Mouse (Mus musculus): ENCODE data around the gene Tiam2. TPM values are rescaled to one million over a fixed set of nuclear protein-coding genes. Genes with fewer than 3 reads are reported as not detected.

Gene Tiam2
- polyA plus RNA-seq, 1 experiment = 0.58 TPM

DNA sequence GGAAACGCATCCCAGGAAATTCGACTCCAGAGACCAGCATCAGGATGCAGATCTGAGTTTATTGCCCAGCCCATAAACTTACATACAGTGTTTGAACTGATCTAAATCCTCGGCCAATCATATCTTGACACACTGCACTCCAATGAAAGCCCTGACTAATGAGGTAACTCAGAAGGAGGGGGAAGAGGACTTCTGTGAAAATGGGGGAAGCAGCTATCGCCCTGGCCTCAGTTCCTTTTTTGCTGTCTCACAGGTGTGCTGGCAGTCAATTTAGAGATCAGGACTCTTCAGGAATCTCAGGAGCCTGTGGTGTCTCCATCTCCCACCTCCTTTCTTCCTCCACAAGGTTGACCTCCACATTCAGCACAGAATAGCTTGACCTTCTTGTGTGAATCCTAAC is 61.4 kb downstream of the Tiam2 start:
- no peak for DNase-seq (ENCODE audit: low read depth in 1 of 2, low spot score in 2 of 2)
- no peaks in the 10 kb centered on the region for H3K36me3 ChIP-seq (ENCODE audit: control insufficient read depth, insufficient read depth, low read length)
- no peak overlapping the region for H3K4me3 ChIP-seq (ENCODE audit: extremely low read depth, insufficient read depth, insufficient read length)
- H3K4me1 ChIP-seq (ENCODE audit: control insufficient read depth, insufficient read depth, insufficient read length) = no peaks in the 10 kb centered on the region
- no peak overlapping the region for H3K27ac ChIP-seq (ENCODE audit: insufficient read depth, low read length)
- H3K27me3 ChIP-seq (ENCODE audit: control insufficient read depth, insufficient read depth, low read length) = no peaks in the 10 kb centered on the region
- no peak for TF ChIP-seq POLR2A (IDR thresholded peaks at IDR 0.05; ENCODE audit: low read depth, low read length)
- TF ChIP-seq CTCF (IDR thresholded peaks at IDR 0.05; ENCODE audit: extremely low read depth, insufficient read depth, insufficient read length, insufficient replicate concordance) = no peak
- 39% methylated on average over 4 of the region's 4 CpGs for WGBS

DNA sequence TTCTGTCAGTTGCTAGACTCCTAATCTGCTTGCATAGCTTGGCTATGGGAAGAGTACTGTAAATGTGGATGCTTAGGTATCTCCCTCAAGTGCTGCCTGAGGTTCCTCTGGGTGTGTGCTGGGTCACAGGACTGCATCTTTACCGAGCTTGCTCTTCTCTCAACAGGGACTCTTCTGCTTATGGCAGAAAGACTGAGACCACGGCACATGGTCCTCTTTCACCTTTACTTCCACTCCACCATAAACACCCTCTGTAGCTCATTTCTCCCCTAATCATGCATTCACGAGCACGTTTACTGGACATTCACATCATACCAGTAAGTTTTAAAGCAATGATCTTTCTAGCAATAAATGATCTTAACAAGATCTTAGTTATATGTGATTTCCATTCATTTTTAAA is 63.4 kb downstream of the Tiam2 start:
- Histone ChIP-seq H3K36me3 (ENCODE audit: control insufficient read depth, insufficient read depth, low read length) (no peaks in the 10 kb centered on the region), H3K27ac (ENCODE audit: insufficient read depth, low read length) (no peak overlapping the region), H3K4me3 (ENCODE audit: extremely low read depth, insufficient read depth, insufficient read length) (no peak overlapping the region), H3K4me1 (ENCODE audit: control insufficient read depth, insufficient read depth, insufficient read length) (no peaks in the 10 kb centered on the region), H3K27me3 (ENCODE audit: control insufficient read depth, insufficient read depth, low read length) (no peaks in the 10 kb centered on the region)
- DNase-seq (ENCODE audit: low read depth in 1 of 2, low spot score in 2 of 2) = no peak
- 80% methylated on average over 4 of the region's 4 CpGs for WGBS
- TF ChIP-seq POLR2A (IDR thresholded peaks at IDR 0.05; ENCODE audit: low read depth, low read length) (no peak), CTCF (IDR thresholded peaks at IDR 0.05; ENCODE audit: extremely low read depth, insufficient read depth, insufficient read length, insufficient replicate concordance) (no peak)

DNA sequence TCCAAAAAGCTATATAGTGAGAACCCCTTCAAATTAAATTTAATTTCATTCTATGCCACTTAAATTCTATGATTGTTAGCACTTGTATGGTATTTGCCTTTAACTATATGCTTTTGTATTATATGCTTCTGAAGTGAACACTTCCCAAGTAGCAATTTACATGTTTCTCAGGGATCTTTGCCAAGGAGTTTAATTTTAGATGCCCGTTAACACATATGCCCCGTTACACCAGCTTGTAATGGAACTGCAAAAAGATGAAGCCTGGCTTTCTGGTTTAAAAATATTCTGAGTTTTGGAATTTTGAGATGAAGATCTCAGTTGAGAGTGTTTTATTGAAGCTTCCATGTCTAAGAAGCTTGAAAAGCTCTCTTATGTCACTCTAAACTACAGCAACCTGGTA is 67.6 kb downstream of the Tiam2 start:
- Histone ChIP-seq H3K36me3 (ENCODE audit: control insufficient read depth, insufficient read depth, low read length) (no peaks in the 10 kb centered on the region), H3K27me3 (ENCODE audit: control insufficient read depth, insufficient read depth, low read length) (no peaks in the 10 kb centered on the region), H3K4me3 (ENCODE audit: extremely low read depth, insufficient read depth, insufficient read length) (no peak overlapping the region), H3K27ac (ENCODE audit: insufficient read depth, low read length) (no peak overlapping the region), H3K4me1 (ENCODE audit: control insufficient read depth, insufficient read depth, insufficient read length) (no peaks in the 10 kb centered on the region)
- WGBS = 96% methylated on average over 2 of the region's 2 CpGs
- TF ChIP-seq POLR2A (IDR thresholded peaks at IDR 0.05; ENCODE audit: low read depth, low read length) (no peak), CTCF (IDR thresholded peaks at IDR 0.05; ENCODE audit: extremely low read depth, insufficient read depth, insufficient read length, insufficient replicate concordance) (no peak)
- DNase-seq (ENCODE audit: low read depth in 1 of 2, low spot score in 2 of 2) = no peak

DNA sequence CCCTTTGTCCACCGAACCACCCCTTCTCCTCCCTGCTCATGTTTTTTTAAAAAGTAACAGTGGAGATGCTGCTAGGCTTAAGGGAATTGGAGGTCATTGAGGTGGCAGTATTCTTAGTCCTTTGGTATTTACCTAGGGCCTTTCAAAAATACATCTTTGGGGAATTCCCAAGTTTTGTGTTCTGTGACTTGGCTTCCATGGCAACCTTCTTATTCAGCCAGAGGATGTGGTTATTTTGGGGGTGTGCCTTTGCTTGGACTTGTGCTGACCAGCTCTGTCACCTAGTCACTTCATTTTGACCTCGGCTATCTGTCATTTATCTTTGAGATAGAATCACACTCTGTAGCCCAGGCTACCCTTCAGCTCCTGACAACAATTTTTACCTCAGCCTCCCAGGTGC is 68.6 kb downstream of the Tiam2 start:
- Histone ChIP-seq H3K4me1 (ENCODE audit: control insufficient read depth, insufficient read depth, insufficient read length) (no peaks in the 10 kb centered on the region), H3K27me3 (ENCODE audit: control insufficient read depth, insufficient read depth, low read length) (no peaks in the 10 kb centered on the region), H3K4me3 (ENCODE audit: extremely low read depth, insufficient read depth, insufficient read length) (no peak overlapping the region), H3K36me3 (ENCODE audit: control insufficient read depth, insufficient read depth, low read length) (no peaks in the 10 kb centered on the region), H3K27ac (ENCODE audit: insufficient read depth, low read length) (no peak overlapping the region)
- TF ChIP-seq POLR2A (IDR thresholded peaks at IDR 0.05; ENCODE audit: low read depth, low read length) (no peak), CTCF (IDR thresholded peaks at IDR 0.05; ENCODE audit: extremely low read depth, insufficient read depth, insufficient read length, insufficient replicate concordance) (no peak)
- DNase-seq (ENCODE audit: low read depth in 1 of 2, low spot score in 2 of 2) = no peak
- WGBS = 88% methylated on average over 2 of the region's 2 CpGs

DNA sequence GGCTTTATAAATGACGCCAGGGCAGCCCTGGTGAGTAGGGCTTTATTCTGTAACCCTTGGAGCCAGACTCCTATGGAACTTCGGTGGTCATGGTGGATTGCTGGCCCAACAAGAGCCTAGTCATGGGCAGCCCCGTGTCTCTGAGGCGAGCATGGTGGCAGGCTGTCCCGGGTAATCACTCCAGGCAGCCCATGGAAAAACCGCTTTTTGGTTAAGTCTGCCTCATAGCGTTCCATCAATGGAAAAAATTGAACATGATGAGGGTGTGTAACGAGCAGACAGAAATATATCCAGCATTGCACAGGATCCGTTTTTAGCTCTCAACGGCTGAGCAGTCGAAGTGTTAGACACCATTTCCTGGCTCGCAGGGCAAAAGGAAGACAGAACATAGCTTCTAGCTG is 70.5 kb downstream of the Tiam2 start:
- no peaks in the 10 kb centered on the region for H3K4me1 ChIP-seq (ENCODE audit: control insufficient read depth, insufficient read depth, insufficient read length)
- DNase-seq (ENCODE audit: low read depth in 1 of 2, low spot score in 2 of 2) = no peak
- no peak overlapping the region for H3K27ac ChIP-seq (ENCODE audit: insufficient read depth, low read length)
- H3K4me3 ChIP-seq (ENCODE audit: extremely low read depth, insufficient read depth, insufficient read length) = no peak overlapping the region
- H3K27me3 ChIP-seq (ENCODE audit: control insufficient read depth, insufficient read depth, low read length) = no peaks in the 10 kb centered on the region
- TF ChIP-seq CTCF (IDR thresholded peaks at IDR 0.05; ENCODE audit: extremely low read depth, insufficient read depth, insufficient read length, insufficient replicate concordance) = no peak
- no peak for TF ChIP-seq POLR2A (IDR thresholded peaks at IDR 0.05; ENCODE audit: low read depth, low read length)
- H3K36me3 ChIP-seq (ENCODE audit: control insufficient read depth, insufficient read depth, low read length) = no peaks in the 10 kb centered on the region
- 27% methylated on average over 12 of the region's 12 CpGs for WGBS

DNA sequence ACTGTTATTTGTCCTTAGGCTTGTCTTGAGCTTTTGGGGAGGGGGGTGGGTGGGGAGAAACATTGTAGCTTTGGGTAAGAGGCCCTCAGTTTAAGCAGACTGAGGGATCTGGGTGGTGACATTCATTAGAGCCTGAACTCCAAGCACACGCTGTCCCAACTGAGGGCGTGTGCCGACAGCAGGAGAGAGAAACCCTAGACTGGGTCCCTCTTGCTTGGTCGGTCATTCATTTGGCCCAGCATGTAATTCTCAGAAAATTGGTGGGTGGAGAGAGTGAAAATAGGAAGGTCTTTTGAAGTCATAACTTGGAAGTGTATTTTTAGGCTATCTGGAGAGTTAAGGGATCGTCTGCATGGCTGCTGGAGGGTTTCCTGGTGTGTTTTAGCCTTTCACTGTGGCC is 71.5 kb downstream of the Tiam2 start:
- Histone ChIP-seq H3K27ac (ENCODE audit: insufficient read depth, low read length) (no peak overlapping the region), H3K27me3 (ENCODE audit: control insufficient read depth, insufficient read depth, low read length) (no peaks in the 10 kb centered on the region), H3K36me3 (ENCODE audit: control insufficient read depth, insufficient read depth, low read length) (no peaks in the 10 kb centered on the region), H3K4me3 (ENCODE audit: extremely low read depth, insufficient read depth, insufficient read length) (no peak overlapping the region), H3K4me1 (ENCODE audit: control insufficient read depth, insufficient read depth, insufficient read length) (no peaks in the 10 kb centered on the region)
- WGBS = 54% methylated on average over 5 of the region's 5 CpGs
- DNase-seq (ENCODE audit: low read depth in 1 of 2, low spot score in 2 of 2) = no peak
- TF ChIP-seq POLR2A (IDR thresholded peaks at IDR 0.05; ENCODE audit: low read depth, low read length) (no peak), CTCF (IDR thresholded peaks at IDR 0.05; ENCODE audit: extremely low read depth, insufficient read depth, insufficient read length, insufficient replicate concordance) (no peak)

DNA sequence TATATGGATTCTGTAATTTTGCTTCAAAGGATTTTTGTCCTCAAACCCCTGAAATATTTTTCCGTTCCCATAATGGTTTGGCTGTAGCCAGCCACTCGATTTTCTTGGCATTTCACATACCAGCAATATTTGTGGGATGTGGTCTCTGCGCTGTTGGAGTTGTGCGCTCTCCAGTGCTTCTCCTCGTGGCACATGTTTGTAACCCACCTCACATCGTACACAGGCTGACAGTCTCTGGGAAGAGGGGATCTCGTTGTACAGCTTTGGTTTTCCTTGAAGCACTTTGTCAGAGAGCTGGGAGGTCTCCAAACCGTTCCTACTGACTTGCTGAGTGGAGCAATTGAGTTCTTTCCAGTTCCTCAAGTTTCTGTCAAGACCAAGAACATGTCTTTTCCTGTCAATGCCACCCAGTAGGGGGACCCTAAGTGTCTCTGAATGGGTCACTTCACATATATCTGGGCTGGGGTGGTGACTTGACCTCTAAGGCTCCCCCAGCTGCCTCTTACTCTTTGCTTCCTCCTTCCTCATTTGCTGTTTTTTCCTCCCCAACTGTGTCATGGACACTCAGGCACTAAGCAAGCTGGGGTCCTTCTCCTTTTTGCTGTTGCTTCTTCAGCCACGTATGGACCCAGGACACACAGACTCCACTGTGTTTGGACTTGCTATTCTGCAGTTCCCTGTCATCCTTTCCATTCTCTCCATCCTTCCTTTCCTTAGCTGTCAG is 79.1 kb downstream of the Tiam2 start:
- no peak for DNase-seq (ENCODE audit: low read depth in 1 of 2, low spot score in 2 of 2)
- Histone ChIP-seq H3K27me3 (ENCODE audit: control insufficient read depth, insufficient read depth, low read length) (no peaks in the 10 kb centered on the region), H3K4me1 (ENCODE audit: control insufficient read depth, insufficient read depth, insufficient read length) (no peaks in the 10 kb centered on the region), H3K4me3 (ENCODE audit: extremely low read depth, insufficient read depth, insufficient read length) (no peak overlapping the region), H3K36me3 (ENCODE audit: control insufficient read depth, insufficient read depth, low read length) (no peaks in the 10 kb centered on the region), H3K27ac (ENCODE audit: insufficient read depth, low read length) (no peak overlapping the region)
- TF ChIP-seq CTCF (IDR thresholded peaks at IDR 0.05; ENCODE audit: extremely low read depth, insufficient read depth, insufficient read length, insufficient replicate concordance) (no peak), POLR2A (IDR thresholded peaks at IDR 0.05; ENCODE audit: low read depth, low read length) (no peak)
- WGBS = 72% methylated on average over 9 of the region's 9 CpGs
